Mouse (Mus musculus): ENCODE measurements around the gene Kmt2a.

DNA sequence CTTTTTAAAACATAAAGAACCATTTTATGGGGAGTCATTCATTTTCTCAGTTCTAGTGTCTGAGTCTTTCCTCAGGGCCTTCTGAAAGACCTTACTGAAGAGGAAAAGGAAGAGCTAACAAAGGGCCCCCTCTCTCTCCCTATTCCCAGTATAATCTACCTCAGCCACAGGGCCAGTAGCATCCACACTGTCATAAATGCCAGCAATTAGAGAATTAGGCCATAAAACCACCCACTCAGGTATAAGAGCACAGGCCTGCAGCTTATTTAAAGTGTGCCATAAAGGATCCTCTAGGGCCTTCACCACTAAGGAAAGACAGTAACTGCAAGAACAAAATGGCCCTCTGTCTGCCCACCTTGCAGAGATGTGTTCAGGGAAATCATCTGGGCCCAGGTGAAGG is 6.9 kb downstream of the Kmt2a start:
- TF ChIP-seq CTCF (IDR thresholded peaks at IDR 0.05; ENCODE audit: borderline replicate concordance, insufficient read depth, low read depth, low read length) (no peak), POLR2A (IDR thresholded peaks at IDR 0.05; ENCODE audit: borderline replicate concordance, insufficient read depth, low read length) (no peak)

Data from cerebellum, adult 2 months (tissue).